Mouse (Mus musculus) kidney, adult 2 months (tissue): ENCODE measurements at regions not wholly inside any gene's neighbourhood (a gene's known extent, or its start where the extent isn't known, plus 50 kb on each side); places are given as distances from the start of the nearest gene placed in this dataset.
A peak's percentile ranks its signal among the peaks of the same experiment; 100 is the strongest.

ENCODE experiments used
- CTCF ChIP-seq: fragments of 200-500 bp; conservative IDR thresholded peaks from 2 replicates; pipeline ENCODE4 v1.5.1; 2011; ENCODE audit warnings: low read depth, mild to moderate bottlenecking, control low read depth, low read length, moderate library complexity, mixed read lengths; ENCODE audit not compliant: insufficient read depth, insufficient read length
- POLR2A ChIP-seq: fragments of 200-500 bp; IDR thresholded peaks from one replicate; pipeline ENCODE4 v1.6.1; 2011; ENCODE audit warnings: low read depth, low read length, control low read depth

GRCm38 (mm10) chr1:7397807-7398446 lies 2590.2 kb downstream of the Gm37988 start:
- TF ChIP-seq POLR2A (no peak), CTCF (peak; percentile 61)
